Mouse (Mus musculus) testis, postnatal 10 days (tissue): Measurements from ENCODE around the gene Cpt1b.
A peak's percentile ranks its signal among the peaks of the same experiment; 100 is the strongest.

ENCODE experiments used
- DNase-seq: peaks from one replicate; pipeline ENCODE4 v3.0.0; 2021; ENCODE audit warnings: low spot score

The Cpt1b gene

GRCm38 (mm10) chr15:89379429-89379828, 46.2 kb downstream of the Cpt1b start:
- peak; percentile 68 for DNase-seq

DNA sequence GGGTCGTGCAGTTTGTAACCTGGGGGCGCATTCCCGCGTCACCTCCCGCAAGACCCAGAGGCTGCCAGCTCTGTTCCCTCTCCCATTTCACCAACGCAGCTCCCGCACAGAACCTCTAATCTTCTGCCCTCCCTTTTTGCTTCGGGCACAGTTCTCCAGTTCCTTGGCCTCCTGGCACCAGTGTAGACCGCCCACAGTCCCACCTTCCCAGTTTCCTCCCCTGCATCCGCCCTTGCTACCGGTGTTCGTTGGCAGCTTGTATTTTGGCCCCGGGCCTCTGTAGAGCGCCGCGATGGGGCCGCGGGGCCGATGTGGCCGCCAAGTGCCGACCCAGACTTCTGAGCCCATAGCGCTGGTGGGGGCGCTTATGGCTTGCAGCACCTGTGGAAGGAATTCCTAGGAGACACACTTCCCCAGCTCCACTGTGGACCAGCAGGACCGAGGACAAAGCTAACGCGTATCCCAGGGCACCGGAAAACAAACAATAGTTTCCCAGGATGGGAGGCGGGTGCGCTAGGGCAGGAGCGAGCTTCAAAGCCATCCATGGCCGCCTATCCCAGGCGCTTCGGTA, 46.7 kb downstream of the Cpt1b start, which contains the start of gene Odf3b:
Gene Odf3b (minus strand): TSS at position 452 of the 571 bp plus-strand sequence.
- DNase-seq, result peak; percentile 50

- DNase-seq, result no peak
These were observed 47.5 kb downstream of the Cpt1b start for GRCm38 (mm10) chr15:89377938-89378828.

- DNase-seq, result no peak
These were observed 48.3 kb downstream of the Cpt1b start for GRCm38 (mm10) chr15:89377362-89377761.

DNA sequence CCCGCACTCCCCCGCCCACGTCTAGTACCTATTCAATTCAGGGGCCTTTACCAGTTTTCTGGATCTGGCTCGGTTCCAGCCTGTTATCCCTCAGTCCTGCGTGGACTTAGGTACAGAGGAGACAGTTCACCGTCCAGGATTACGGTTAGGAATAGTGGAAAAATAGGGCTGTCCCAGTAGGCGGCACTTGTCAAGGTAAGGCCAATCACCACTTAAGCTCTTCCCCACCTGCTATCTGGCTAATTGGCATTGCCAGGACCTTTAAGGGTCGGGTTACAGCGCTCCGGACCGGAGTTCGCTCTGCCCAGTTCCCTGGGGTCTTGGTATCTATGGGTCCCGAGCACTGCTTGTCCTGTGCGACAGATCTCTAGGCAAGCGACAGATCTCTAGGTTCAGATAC, 48.7 kb downstream of the Cpt1b start, which contains the start of gene Tymp:
Gene Tymp (minus strand): TSS at position 83 of the 400 bp plus-strand sequence.
- peak; percentile 48 for DNase-seq

GRCm38 (mm10) chr15:89376040-89376439, 49.6 kb downstream of the Cpt1b start:
- no peak for DNase-seq

DNA sequence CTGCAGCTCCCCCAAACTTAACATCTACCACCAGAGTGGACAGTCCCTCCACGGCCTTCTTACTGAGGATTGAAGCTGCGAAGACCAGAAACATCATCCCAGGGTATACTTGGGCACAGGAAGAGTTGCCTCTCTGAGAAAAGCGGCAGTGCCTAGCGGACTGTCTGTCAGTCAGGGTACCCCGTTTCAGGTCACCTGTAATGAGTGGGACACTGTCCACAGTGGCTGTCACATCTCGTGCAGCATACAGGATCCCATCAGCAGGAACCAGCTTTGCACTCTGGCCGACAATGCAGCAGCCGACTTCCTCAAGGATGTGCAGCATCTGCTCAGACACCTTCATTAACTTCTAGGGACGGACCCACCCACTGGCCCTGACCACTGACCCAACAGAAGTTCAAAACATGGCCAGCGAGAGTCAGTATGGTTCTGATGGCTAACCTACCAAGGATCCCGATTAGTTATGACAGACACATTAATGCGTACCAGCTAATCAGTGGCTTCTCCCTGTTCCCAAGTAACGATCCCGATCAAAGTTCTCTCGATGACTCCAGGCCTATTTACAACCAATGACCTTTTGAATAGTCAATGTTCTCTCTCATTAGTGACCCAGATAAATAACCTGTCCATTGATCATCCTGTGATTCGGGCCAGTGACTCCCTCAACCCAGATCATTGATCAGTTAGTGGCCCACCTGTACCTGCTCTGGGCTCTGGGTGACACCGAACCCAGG, 50.7 kb downstream of the Cpt1b start:
- no peak for DNase-seq

DNA sequence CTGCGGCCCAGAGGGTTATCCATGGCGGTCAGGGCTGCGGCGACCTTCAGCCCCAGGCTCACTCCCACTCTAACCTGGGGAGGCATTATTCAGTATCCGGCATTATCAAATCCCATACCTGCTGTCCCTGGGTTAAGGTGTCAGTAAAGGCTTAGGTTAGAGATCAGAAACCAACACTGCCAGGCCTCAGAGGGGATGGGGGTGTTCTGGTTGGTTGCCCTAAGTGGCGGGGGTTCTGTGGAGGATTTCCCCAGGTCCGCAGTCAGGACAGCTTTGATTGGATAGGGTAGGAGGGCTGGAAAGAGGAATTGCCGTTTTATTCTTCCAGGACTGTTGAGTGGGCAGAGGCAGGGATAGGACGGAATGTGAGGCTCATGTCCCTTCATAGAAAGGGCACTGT, 51.3 kb downstream of the Cpt1b start:
- no peak for DNase-seq

DNA sequence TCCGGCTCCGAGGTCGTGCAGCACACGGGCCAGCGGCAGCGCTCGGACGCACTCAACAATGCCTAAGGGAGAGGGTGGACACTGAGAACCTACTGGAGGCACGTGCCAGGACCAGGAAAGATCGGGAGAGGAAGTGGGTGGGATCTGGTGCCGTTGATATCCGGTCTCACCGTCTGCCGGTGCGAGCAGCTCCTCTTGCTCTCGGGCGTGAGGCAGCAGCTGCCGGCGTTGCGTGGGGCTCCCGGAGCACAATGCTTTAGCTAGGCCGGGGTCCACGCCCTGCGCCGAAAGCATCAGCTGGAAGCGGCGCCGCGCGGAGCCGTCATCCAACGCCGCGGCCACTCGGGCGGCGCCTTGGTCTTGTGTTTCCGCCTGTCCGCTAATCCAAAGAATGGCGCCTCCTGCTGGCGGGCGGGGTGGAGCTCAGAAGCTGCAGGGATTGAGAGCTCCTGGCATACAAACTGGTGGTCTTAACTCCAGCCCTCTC, 51.9 kb downstream of the Cpt1b start, which contains the start of gene Sco2:
Gene Sco2 (minus strand): TSS at position 85 of the 487 bp plus-strand sequence.
- peak; percentile 98 for DNase-seq

GRCm38 (mm10) chr15:89373027-89373761, 52.5 kb downstream of the Cpt1b start:
- DNase-seq, result peak; percentile 88

GRCm38 (mm10) chr15:89372536-89372935, 53.1 kb downstream of the Cpt1b start:
- DNase-seq, result no peak

DNA sequence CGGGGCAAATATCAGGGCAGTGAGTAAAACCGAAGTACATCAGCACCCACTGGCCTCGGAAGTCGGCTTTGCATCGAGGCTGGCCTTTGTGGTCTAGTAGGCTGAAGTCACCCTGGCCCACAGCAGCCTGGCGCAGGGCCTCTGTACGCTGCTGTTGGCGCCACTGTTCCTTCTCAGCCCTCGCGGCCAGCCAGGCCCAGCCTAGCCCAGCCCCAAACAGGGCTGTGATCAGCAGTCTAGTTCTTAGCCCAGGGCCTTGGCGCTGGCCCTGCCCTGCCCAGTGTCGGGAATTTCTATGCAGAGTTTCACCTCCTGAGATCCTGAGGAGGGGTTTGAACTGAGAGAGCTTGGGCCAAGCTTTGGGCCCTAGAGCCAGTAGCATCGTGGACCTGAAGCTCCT, 53.6 kb downstream of the Cpt1b start:
- DNase-seq, result peak; percentile 42
